Mouse (Mus musculus) myocyte (in vitro differentiated cells): ENCODE measurements at regions not wholly inside any gene's neighbourhood (a gene's known extent, or its start where the extent isn't known, plus 50 kb on each side); places are given as distances from the start of the nearest gene placed in this dataset.

Experiments
- CEBPB ChIP-seq: IDR thresholded peaks from 2 replicates; pipeline ENCODE4 v1.6.1; 2011; ENCODE audit warnings: mild to moderate bottlenecking, moderate library complexity; ENCODE audit not compliant: poor library complexity, insufficient read depth, severe bottlenecking
- E2F4 ChIP-seq: IDR thresholded peaks from one replicate; pipeline ENCODE4 v1.6.1; 2011; ENCODE audit warnings: mild to moderate bottlenecking, control low read depth, moderate library complexity; ENCODE audit not compliant: insufficient read depth
- MAX ChIP-seq: IDR thresholded peaks from one replicate; pipeline ENCODE4 v1.6.1; 2011; ENCODE audit warnings: low read depth, mild to moderate bottlenecking, control low read depth
- POLR2A ChIP-seq: IDR thresholded peaks from one replicate; pipeline ENCODE4 v1.6.1; 2011; ENCODE audit warnings: low read depth, mild to moderate bottlenecking, control low read depth, moderate library complexity; ENCODE audit not compliant: insufficient read length
- POLR2AphosphoS2 ChIP-seq: IDR thresholded peaks from one replicate; pipeline ENCODE4 v1.6.1; 2011; ENCODE audit warnings: low read depth, control low read depth; ENCODE audit not compliant: insufficient read length
- REST ChIP-seq: IDR thresholded peaks from one replicate; pipeline ENCODE4 v1.6.1; 2011; ENCODE audit warnings: mild to moderate bottlenecking, control low read depth, moderate library complexity; ENCODE audit not compliant: insufficient read depth, insufficient read length
- SRF ChIP-seq: IDR thresholded peaks from one replicate; pipeline ENCODE4 v1.6.1; 2011; ENCODE audit warnings: low read depth; ENCODE audit not compliant: control insufficient read depth, insufficient read length
- USF1 ChIP-seq: IDR thresholded peaks from one replicate; pipeline ENCODE4 v1.6.1; 2011; ENCODE audit warnings: low read depth, mild to moderate bottlenecking, control low read depth, moderate library complexity

DNA sequence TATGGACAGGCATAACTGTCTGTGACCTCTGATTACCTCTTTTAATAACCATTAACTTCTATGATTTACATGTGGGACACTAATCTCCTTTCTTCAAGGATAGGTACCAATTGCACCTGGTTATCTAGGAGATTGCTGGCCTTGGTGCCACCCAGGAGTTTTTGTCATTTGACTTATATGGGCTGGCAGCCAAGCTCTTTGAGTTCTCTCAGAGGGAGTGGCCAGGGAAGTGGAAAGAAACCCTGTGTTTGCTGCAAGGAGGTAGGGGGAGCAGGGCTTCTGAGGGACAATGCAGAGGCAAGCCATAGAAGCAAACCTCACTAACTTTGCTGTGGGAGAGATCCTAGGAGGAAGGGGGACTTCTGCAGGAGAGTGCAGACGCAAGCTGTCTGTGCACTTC is 427.8 kb upstream of the Pabpc4l start:
- no peak for TF ChIP-seq POLR2A
- no peak for TF ChIP-seq CEBPB
- TF ChIP-seq POLR2AphosphoS2, result no peak
- no peak for TF ChIP-seq SRF
- no peak for TF ChIP-seq MAX
- TF ChIP-seq REST, result no peak
- TF ChIP-seq USF1, result no peak
- TF ChIP-seq E2F4, result no peak
